Mouse (Mus musculus) neural tube, embryonic 14.5 days (tissue): ENCODE data around the gene Rnase11. TPM values are rescaled to one million over a fixed set of nuclear protein-coding genes. Genes with fewer than 3 reads are reported as not detected.

Experiments
- ATAC-seq: fragments of 200-750 bp; cut with Nextera tagmentation; 2 replicates; pipeline ENCODE4 v1.8.0; 2017; ENCODE audit warnings: low read depth, mild to moderate bottlenecking, moderate TSS enrichment, moderate library complexity
- H3K27ac ChIP-seq: fragments of 300-500 bp; sonication (generic); 2 replicates; pipeline ENCODE4 v1.5.1; 2014; ENCODE audit warnings: low read depth, mild to moderate bottlenecking, control low read depth, low read length, moderate library complexity, mixed read lengths
- H3K27me3 ChIP-seq: fragments of 300-500 bp; sonication (generic); 2 replicates; pipeline ENCODE4 v1.6.1; 2014; ENCODE audit warnings: low read length; ENCODE audit not compliant: control insufficient read depth, insufficient read depth
- H3K36me3 ChIP-seq: fragments of 300-500 bp; sonication (generic); 2 replicates; pipeline ENCODE4 v1.6.1; 2014; ENCODE audit warnings: low read length, mixed read lengths; ENCODE audit not compliant: control insufficient read depth, insufficient read depth
- H3K4me1 ChIP-seq: fragments of 300-500 bp; sonication (generic); 2 replicates; pipeline ENCODE4 v1.6.1; 2014; ENCODE audit warnings: low read length; ENCODE audit not compliant: control insufficient read depth, insufficient read depth
- H3K4me2 ChIP-seq: fragments of 300-500 bp; sonication (generic); 2 replicates; pipeline ENCODE4 v1.6.1; 2014; ENCODE audit warnings: mild to moderate bottlenecking, low read depth, low read length, control low read depth
- H3K4me3 ChIP-seq: fragments of 300-500 bp; sonication (generic); 2 replicates; pipeline ENCODE4 v1.5.1; 2014; ENCODE audit warnings: low read depth, low read length, control low read depth, mixed read lengths
- H3K9ac ChIP-seq: fragments of 300-500 bp; sonication (generic); replicated peaks from 2 replicates; pipeline ENCODE4 v1.6.1; 2014; ENCODE audit warnings: low read depth, mild to moderate bottlenecking, control low read depth, low read length, mixed read lengths
- H3K9me3 ChIP-seq: fragments of 300-500 bp; sonication (generic); 2 replicates; pipeline ENCODE4 v1.6.1; 2016; ENCODE audit warnings: low read length; ENCODE audit not compliant: control insufficient read depth
- WGBS: fragments of 180-500 bp; shearing (Covaris S2); extraction: QIAGEN DNeasy Blood & Tissue Kit; methylation state at CpG from one replicate; pipeline ENCODE4 v1.1.7; 2014; 5-methylcytosine and 5-hydroxymethylcytosine counted together
- polyA plus RNA-seq: library from polyadenylated mRNA; unstranded; fragments of >200 nt; fragmentation: Nextera tagmentation; extraction: Ambion mirVana; gene quantifications from 2 replicates; pipeline ENCODE4 v1.2.1, GENCODE M21; 2014

Rnase11 gene
- polyA plus RNA-seq, 1 experiment from 2014 or later: not detected

- H3K27me3 ChIP-seq: no peaks in the 10 kb centered on the region
- H3K9me3 ChIP-seq: no peaks in the 10 kb centered on the region
- H3K9ac ChIP-seq: peak within 1 kb of the TSS; percentile 43
- 9% methylated on average over 33 of the region's 33 CpGs for WGBS
- peak within 1 kb of the TSS; percentile 77 for H3K4me2 ChIP-seq
- no peaks in the 10 kb centered on the region for H3K4me1 ChIP-seq
- peak within 1 kb of the TSS; percentile 52 for H3K4me3 ChIP-seq
- H3K27ac ChIP-seq: peak within 1 kb of the TSS; percentile 65
- ATAC-seq: peak; percentile 21; the same call in 1 of the 2 replicates
- no peaks in the 10 kb centered on the region for H3K36me3 ChIP-seq
Measured at GRCm38 (mm10) chr14:51090921-51091900, 41.2 kb upstream of the Rnase11 start, which contains the start of the genes Rnase4 and Ang. TSS of gene Rnase4 (plus strand) at chr14:51091077. TSS of gene Ang (plus strand) at chr14:51091150.

- H3K9ac ChIP-seq: peak overlapping the region; percentile 43
- ATAC-seq: peak; percentile 62
- no peaks in the 10 kb centered on the region for H3K4me1 ChIP-seq
- H3K27ac ChIP-seq: peak overlapping the region; percentile 65
- H3K4me2 ChIP-seq: peak overlapping the region; percentile 77
- peak overlapping the region; percentile 52 for H3K4me3 ChIP-seq
- H3K27me3 ChIP-seq: no peaks in the 10 kb centered on the region
- WGBS: under 1% methylated on average over 27 of the region's 27 CpGs
- H3K36me3 ChIP-seq: no peaks in the 10 kb centered on the region
- no peaks in the 10 kb centered on the region for H3K9me3 ChIP-seq
Measured at GRCm38 (mm10) chr14:51090077-51090781, 40.3 kb upstream of the Rnase11 start.

GRCm38 (mm10) chr14:51089674-51090076, 39.7 kb upstream of the Rnase11 start:
- peak overlapping the region; percentile 43 for H3K9ac ChIP-seq
- peak overlapping the region; percentile 65; the same call in 1 of the 2 replicates for H3K27ac ChIP-seq
- peak overlapping the region; percentile 77 for H3K4me2 ChIP-seq
- under 1% methylated on average over 15 of the region's 15 CpGs for WGBS
- peak; percentile 0; the same call in 1 of the 2 replicates for ATAC-seq
- no peaks in the 10 kb centered on the region for H3K27me3 ChIP-seq
- H3K4me1 ChIP-seq: no peaks in the 10 kb centered on the region
- H3K36me3 ChIP-seq: no peaks in the 10 kb centered on the region
- H3K4me3 ChIP-seq: peak overlapping the region; percentile 52
- H3K9me3 ChIP-seq: no peaks in the 10 kb centered on the region

- Histone ChIP-seq H3K9ac (peak overlapping the region; percentile 29), H3K27me3 (no peaks in the 10 kb centered on the region), H3K9me3 (no peaks in the 10 kb centered on the region), H3K4me1 (no peaks in the 10 kb centered on the region), H3K4me2 (peak overlapping the region; percentile 77), H3K4me3 (peak overlapping the region; percentile 52), H3K27ac (peak overlapping the region; percentile 4; the same call in 1 of the 2 replicates), H3K36me3 (no peaks in the 10 kb centered on the region)
- ATAC-seq: peak; percentile 96
- under 1% methylated on average over 34 of the region's 34 CpGs for WGBS
Measured at GRCm38 (mm10) chr14:51088970-51089673, 39.2 kb upstream of the Rnase11 start.

- WGBS: 0% methylated on average over 23 of the region's 23 CpGs
- H3K9ac ChIP-seq: peak overlapping the region; percentile 29
Measured at GRCm38 (mm10) chr14:51088166-51088969, 38.4 kb upstream of the Rnase11 start.

GRCm38 (mm10) chr14:51087762-51088161, 37.8 kb upstream of the Rnase11 start:
- no peak for ATAC-seq
- H3K27ac ChIP-seq: no peak overlapping the region

More at GRCm38 (mm10) chr14:51088166-51088969, 38.4 kb upstream of the Rnase11 start:
- H3K4me3 ChIP-seq: peak overlapping the region; percentile 52
- no peaks in the 10 kb centered on the region for H3K36me3 ChIP-seq
- H3K9me3 ChIP-seq: no peaks in the 10 kb centered on the region
- ATAC-seq: peak; percentile 35
- H3K27ac ChIP-seq: peak overlapping the region; percentile 4; the same call in 1 of the 2 replicates
- H3K4me1 ChIP-seq: peaks cover 1% of the 10 kb centered on the region; the same call in 1 of the 2 replicates
- peak overlapping the region; percentile 77 for H3K4me2 ChIP-seq
- peaks cover 4% of the 10 kb centered on the region; the same call in 1 of the 2 replicates for H3K27me3 ChIP-seq

GRCm38 (mm10) chr14:51085911-51086310, 35.9 kb upstream of the Rnase11 start:
- 74% methylated on average over 4 of the region's 4 CpGs for WGBS
- Histone ChIP-seq H3K36me3 (no peaks in the 10 kb centered on the region), H3K9ac (no peak overlapping the region), H3K27me3 (peaks cover 8% of the 10 kb centered on the region; the same call in 1 of the 2 replicates), H3K27ac (no peak overlapping the region), H3K4me3 (no peak overlapping the region), H3K4me1 (peaks cover 5% of the 10 kb centered on the region; the same call in 1 of the 2 replicates), H3K9me3 (no peaks in the 10 kb centered on the region), H3K4me2 (no peak overlapping the region)
- ATAC-seq: no peak

More at GRCm38 (mm10) chr14:51087762-51088161, 37.8 kb upstream of the Rnase11 start:
- Histone ChIP-seq H3K27me3 (peaks cover 8% of the 10 kb centered on the region; the same call in 1 of the 2 replicates), H3K9me3 (no peaks in the 10 kb centered on the region), H3K4me2 (peak overlapping the region; percentile 77), H3K9ac (no peak overlapping the region), H3K4me1 (peaks cover 5% of the 10 kb centered on the region; the same call in 1 of the 2 replicates), H3K4me3 (peak overlapping the region; percentile 52), H3K36me3 (no peaks in the 10 kb centered on the region)
- WGBS: 11% methylated on average over 9 of the region's 9 CpGs
